9 mouse cellular contexts compared by ENCODE assay signal in genomic region chr5:107727007-107727402, GRCm38 (mm10). TPM values are rescaled to one million over a fixed set of nuclear protein-coding genes. Genes with fewer than 3 reads are reported as not detected.
DNase-seq lines count a peak whose midpoint lies in the region; ATAC-seq lines count a peak whose summit lies in the region.
"Had no signal": no experiment of that assay in that cellular context is flagged by ENCODE, and none has a peak within 500 bp of the region (broad histone marks: within the 10 kb centered on the region; RNA-seq: fewer than 3 reads in every experiment).

No protein-coding gene starts in this region.

- H3K36me3 ChIP-seq in kidney, embryonic 14.5 days (ENCODE audit: control insufficient read depth, insufficient read depth, low read length) = no peaks in the 10 kb centered on the region
- no peaks in the 10 kb centered on the region for H3K36me3 ChIP-seq in embryonic facial prominence, embryonic 11.5 days (replicated peaks; ENCODE audit: control insufficient read depth, insufficient read depth, low read depth, low read length)
- H3K36me3 ChIP-seq in hindbrain, embryonic 11.5 days (ENCODE audit: control insufficient read depth, insufficient read depth, low read length) = no peaks in the 10 kb centered on the region
- H3K36me3 ChIP-seq: G1E had no signal

- no peak for DNase-seq in kidney, postnatal 25 days
- no peak for DNase-seq in embryonic facial prominence, embryonic 11.5 days (ENCODE audit: low spot score)
- peak; percentile 59 for DNase-seq in hindbrain, embryonic 11.5 days (ENCODE audit: low spot score)
- DNase-seq in urinary bladder, postnatal 4 days (ENCODE audit: low spot score in 2 of 2) = no peak
- no peak for DNase-seq in cerebellum, adult 18-20 months
- DNase-seq in spleen, postnatal 4 days (ENCODE audit: low spot score in 2 of 2) = no peak

- no peak overlapping the region for H3K27ac ChIP-seq in kidney, embryonic 14.5 days (ENCODE audit: low read depth, low read length)
- no peak overlapping the region for H3K27ac ChIP-seq in embryonic facial prominence, embryonic 11.5 days (replicated peaks; ENCODE audit: low read depth, low read length)
- no peak overlapping the region for H3K27ac ChIP-seq in hindbrain, embryonic 11.5 days (ENCODE audit: low read depth, low read length)

- ATAC-seq in kidney, embryonic 14.5 days (ENCODE audit: low FRiP score, low TSS enrichment) = no peak
- ATAC-seq in embryonic facial prominence, embryonic 11.5 days (replicated peaks; ENCODE audit: insufficient number of reproducible peaks, low FRiP score, low TSS enrichment, low read depth) = no peak
- no peak for ATAC-seq in hindbrain, embryonic 11.5 days (ENCODE audit: low FRiP score)
- 0 out of 2 replicates have a peak, but pooled peaks have one; percentile 3 for ATAC-seq in megakaryocyte progenitor cell, adult 5-6 weeks (replicated peaks; ENCODE audit: poor library complexity)

- H3K4me1 ChIP-seq in kidney, embryonic 14.5 days (ENCODE audit: control insufficient read depth, insufficient read depth, low read length) = peaks cover 23% of the 10 kb centered on the region
- H3K4me1 ChIP-seq in embryonic facial prominence, embryonic 11.5 days (ENCODE audit: control insufficient read depth, insufficient read depth, low read length) = peaks cover 21% of the 10 kb centered on the region
- peaks cover 21% of the 10 kb centered on the region for H3K4me1 ChIP-seq in hindbrain, embryonic 11.5 days (replicated peaks; ENCODE audit: control insufficient read depth, insufficient read depth, low read length)

- no peak overlapping the region for H3K4me3 ChIP-seq in kidney, embryonic 14.5 days (ENCODE audit: low read length)
- peak overlapping the region; percentile 27; the same call in 1 of the 2 replicates for H3K4me3 ChIP-seq in embryonic facial prominence, embryonic 11.5 days (ENCODE audit: low read depth, low read length)
- peak overlapping the region; percentile 24 for H3K4me3 ChIP-seq in hindbrain, embryonic 11.5 days (ENCODE audit: low read depth, low read length)

- peak overlapping the region; percentile 38; the same call in 1 of the 2 replicates for H3K4me2 ChIP-seq in kidney, embryonic 14.5 days (replicated peaks; ENCODE audit: low read depth, low read length)
- H3K4me2 ChIP-seq in embryonic facial prominence, embryonic 11.5 days (ENCODE audit: low read depth, low read length) = no peak overlapping the region; the same call in 1 of the 2 replicates
- H3K4me2 ChIP-seq in hindbrain, embryonic 11.5 days (replicated peaks; ENCODE audit: low read depth, low read length) = no peak overlapping the region

- peaks cover 94% of the 10 kb centered on the region for H3K27me3 ChIP-seq in kidney, embryonic 14.5 days (ENCODE audit: control insufficient read depth, insufficient read depth, low read length)
- peaks cover 58% of the 10 kb centered on the region for H3K27me3 ChIP-seq in embryonic facial prominence, embryonic 11.5 days (ENCODE audit: control insufficient read depth, insufficient read depth, low read length)
- H3K27me3 ChIP-seq in hindbrain, embryonic 11.5 days (ENCODE audit: control insufficient read depth, insufficient read depth, low read length) = peaks cover 71% of the 10 kb centered on the region

- H3K9ac ChIP-seq in kidney, embryonic 14.5 days (ENCODE audit: low read depth, low read length) = no peak overlapping the region
- no peak overlapping the region for H3K9ac ChIP-seq in embryonic facial prominence, embryonic 11.5 days (replicated peaks; ENCODE audit: low read length)
- no peak overlapping the region for H3K9ac ChIP-seq in hindbrain, embryonic 11.5 days (ENCODE audit: low read depth, low read length)

- H3K9me3 ChIP-seq in kidney, embryonic 14.5 days (ENCODE audit: control insufficient read depth, low read length) = no peaks in the 10 kb centered on the region
- H3K9me3 ChIP-seq in embryonic facial prominence, embryonic 11.5 days (replicated peaks; ENCODE audit: control insufficient read depth, low read length) = no peaks in the 10 kb centered on the region
- no peaks in the 10 kb centered on the region for H3K9me3 ChIP-seq in hindbrain, embryonic 11.5 days (ENCODE audit: control insufficient read depth, low read length)

- 17% methylated on average over 12 of the region's 12 CpGs for WGBS in kidney, embryonic 14.5 days
- WGBS in embryonic facial prominence, embryonic 11.5 days = 15% methylated on average over 12 of the region's 12 CpGs
- WGBS in hindbrain, embryonic 11.5 days = 11% methylated on average over 12 of the region's 12 CpGs

RNA-seq across cellular contexts. Expression of gene Gfi1, which starts 1.2 kb away (rescaled TPM):
- not detected in 2 replicates for polyA plus RNA-seq in kidney, embryonic 14.5 days (2014; fragmentation: Nextera tagmentation; extraction: Ambion mirVana)
- polyA plus RNA-seq in embryonic facial prominence, embryonic 11.5 days (2014; fragmentation: Nextera tagmentation; extraction: Ambion mirVana) = 0.10 TPM in 1 of 2 replicates, not detected in the other
- 0.07 and 0.12 TPM in 2 replicates for polyA plus RNA-seq in hindbrain, embryonic 11.5 days (2014; fragmentation: Nextera tagmentation; extraction: Ambion mirVana)
- total RNA-seq in megakaryocyte progenitor cell, adult 5-6 weeks (2015) = 45.2 and 47.9 TPM in 2 replicates
- total RNA-seq in megakaryocyte progenitor cell, adult 5-6 weeks (2017) = 57.9 and 61.6 TPM in 2 replicates
